Mouse (Mus musculus): ENCODE results near the gene Rps7. TPM values are rescaled to one million over a fixed set of nuclear protein-coding genes. Genes with fewer than 3 reads are reported as not detected.

Gene Rps7
- polyA plus RNA-seq, 1 experiment, result not detected

- TF ChIP-seq POLR2A (IDR thresholded peaks at IDR 0.05; ENCODE audit: insufficient read depth, low read depth, low read length) (no peak), CTCF (IDR thresholded peaks at IDR 0.05; ENCODE audit: insufficient read depth, low read depth, low read length) (no peak)
- Histone ChIP-seq H3K4me1 (ENCODE audit: control insufficient read depth, insufficient read depth, low read length) (no peaks in the 10 kb centered on the region), H3K4me3 (ENCODE audit: insufficient read depth, low read depth, low read length) (no peak overlapping the region), H3K27ac (ENCODE audit: insufficient read depth, low read depth, low read length) (no peak overlapping the region)
- WGBS, result 90% methylated on average over 1 of the region's 1 CpGs
Observed at GRCm38 (mm10) chr12:28622641-28623040, 13.1 kb downstream of the Rps7 start.

- 71% methylated on average over 5 of the region's 5 CpGs for WGBS
- TF ChIP-seq POLR2A (IDR thresholded peaks at IDR 0.05; ENCODE audit: insufficient read depth, low read depth, low read length) (no peak), CTCF (IDR thresholded peaks at IDR 0.05; ENCODE audit: insufficient read depth, low read depth, low read length) (no peak)
- H3K27ac ChIP-seq (ENCODE audit: insufficient read depth, low read depth, low read length), result no peak overlapping the region
Observed at GRCm38 (mm10) chr12:28622167-28622532, 13.6 kb downstream of the Rps7 start.

GRCm38 (mm10) chr12:28621451-28622166 is 14.1 kb downstream of the Rps7 start:
- WGBS, result 48% methylated on average over 7 of the region's 7 CpGs
- Histone ChIP-seq H3K4me3 (ENCODE audit: insufficient read depth, low read depth, low read length) (no peak overlapping the region), H3K4me1 (ENCODE audit: control insufficient read depth, insufficient read depth, low read length) (no peaks in the 10 kb centered on the region), H3K27ac (ENCODE audit: insufficient read depth, low read depth, low read length) (no peak overlapping the region)
- TF ChIP-seq POLR2A (IDR thresholded peaks at IDR 0.05; ENCODE audit: insufficient read depth, low read depth, low read length) (no peak), CTCF (IDR thresholded peaks at IDR 0.05; ENCODE audit: insufficient read depth, low read depth, low read length) (no peak)

More at GRCm38 (mm10) chr12:28622167-28622532, 13.6 kb downstream of the Rps7 start:
- no peaks in the 10 kb centered on the region for H3K4me1 ChIP-seq (ENCODE audit: control insufficient read depth, insufficient read depth, low read length)
- H3K4me3 ChIP-seq (ENCODE audit: insufficient read depth, low read depth, low read length), result no peak overlapping the region

GRCm38 (mm10) chr12:28617297-28617696 is 18.5 kb downstream of the Rps7 start:
- Histone ChIP-seq H3K4me3 (ENCODE audit: insufficient read depth, low read depth, low read length) (no peak overlapping the region), H3K4me1 (ENCODE audit: control insufficient read depth, insufficient read depth, low read length) (peaks cover 7% of the 10 kb centered on the region), H3K27ac (ENCODE audit: insufficient read depth, low read depth, low read length) (no peak overlapping the region)
- WGBS, result 88% methylated on average over 4 of the region's 4 CpGs
- TF ChIP-seq CTCF (IDR thresholded peaks at IDR 0.05; ENCODE audit: insufficient read depth, low read depth, low read length) (no peak), POLR2A (IDR thresholded peaks at IDR 0.05; ENCODE audit: insufficient read depth, low read depth, low read length) (no peak)

GRCm38 (mm10) chr12:28614401-28614800 is 21.4 kb downstream of the Rps7 start:
- Histone ChIP-seq H3K4me3 (ENCODE audit: insufficient read depth, low read depth, low read length) (no peak overlapping the region), H3K4me1 (ENCODE audit: control insufficient read depth, insufficient read depth, low read length) (peaks cover 7% of the 10 kb centered on the region), H3K27ac (ENCODE audit: insufficient read depth, low read depth, low read length) (no peak overlapping the region)
- 65% methylated on average over 7 of the region's 7 CpGs for WGBS
- TF ChIP-seq CTCF (IDR thresholded peaks at IDR 0.05; ENCODE audit: insufficient read depth, low read depth, low read length) (no peak), POLR2A (IDR thresholded peaks at IDR 0.05; ENCODE audit: insufficient read depth, low read depth, low read length) (no peak)

- H3K4me1 ChIP-seq (ENCODE audit: control insufficient read depth, insufficient read depth, low read length), result peaks cover 15% of the 10 kb centered on the region
- H3K27ac ChIP-seq (ENCODE audit: insufficient read depth, low read depth, low read length), result 0 out of 2 replicates have a peak overlapping the region, but pooled peaks have one; percentile 3
- 20% methylated on average over 6 of the region's 6 CpGs for WGBS
- TF ChIP-seq POLR2A (IDR thresholded peaks at IDR 0.05; ENCODE audit: insufficient read depth, low read depth, low read length) (no peak), CTCF (IDR thresholded peaks at IDR 0.05; ENCODE audit: insufficient read depth, low read depth, low read length) (no peak)
- no peak overlapping the region for H3K4me3 ChIP-seq (ENCODE audit: insufficient read depth, low read depth, low read length)
Observed at GRCm38 (mm10) chr12:28612391-28612790, 23.4 kb downstream of the Rps7 start.

GRCm38 (mm10) chr12:28607546-28608305 is 28.0 kb downstream of the Rps7 start:
- Histone ChIP-seq H3K4me1 (ENCODE audit: control insufficient read depth, insufficient read depth, low read length) (peaks cover 12% of the 10 kb centered on the region), H3K27ac (ENCODE audit: insufficient read depth, low read depth, low read length) (peak overlapping the region; percentile 81), H3K4me3 (ENCODE audit: insufficient read depth, low read depth, low read length) (peak overlapping the region; percentile 35)
- no peak for TF ChIP-seq POLR2A (IDR thresholded peaks at IDR 0.05; ENCODE audit: insufficient read depth, low read depth, low read length)
- TF ChIP-seq CTCF (IDR thresholded peaks at IDR 0.05; ENCODE audit: insufficient read depth, low read depth, low read length), result no peak
- 20% methylated on average over 17 of the region's 17 CpGs for WGBS

GRCm38 (mm10) chr12:28603494-28603893 is 32.3 kb downstream of the Rps7 start:
- WGBS, result 78% methylated on average over 1 of the region's 1 CpGs
- H3K4me3 ChIP-seq (ENCODE audit: insufficient read depth, low read depth, low read length), result no peak overlapping the region

GRCm38 (mm10) chr12:28602259-28602658 is 33.5 kb downstream of the Rps7 start:
- H3K4me3 ChIP-seq (ENCODE audit: insufficient read depth, low read depth, low read length), result no peak overlapping the region
- no peak overlapping the region for H3K27ac ChIP-seq (ENCODE audit: insufficient read depth, low read depth, low read length)
- TF ChIP-seq CTCF (IDR thresholded peaks at IDR 0.05; ENCODE audit: insufficient read depth, low read depth, low read length) (no peak), POLR2A (IDR thresholded peaks at IDR 0.05; ENCODE audit: insufficient read depth, low read depth, low read length) (no peak)
- H3K4me1 ChIP-seq (ENCODE audit: control insufficient read depth, insufficient read depth, low read length), result peaks cover 4% of the 10 kb centered on the region; the same call in 1 of the 2 replicates
- 42% methylated on average over 4 of the region's 4 CpGs for WGBS

More at GRCm38 (mm10) chr12:28603494-28603893, 32.3 kb downstream of the Rps7 start:
- TF ChIP-seq POLR2A (IDR thresholded peaks at IDR 0.05; ENCODE audit: insufficient read depth, low read depth, low read length), result no peak
- no peak for TF ChIP-seq CTCF (IDR thresholded peaks at IDR 0.05; ENCODE audit: insufficient read depth, low read depth, low read length)
- H3K27ac ChIP-seq (ENCODE audit: insufficient read depth, low read depth, low read length), result no peak overlapping the region
- H3K4me1 ChIP-seq (ENCODE audit: control insufficient read depth, insufficient read depth, low read length), result peaks cover 13% of the 10 kb centered on the region

All from olfactory bulb, adult 2 months (tissue).